ENCODE assay signal across 7 mouse cellular contexts in the genomic region with DNA sequence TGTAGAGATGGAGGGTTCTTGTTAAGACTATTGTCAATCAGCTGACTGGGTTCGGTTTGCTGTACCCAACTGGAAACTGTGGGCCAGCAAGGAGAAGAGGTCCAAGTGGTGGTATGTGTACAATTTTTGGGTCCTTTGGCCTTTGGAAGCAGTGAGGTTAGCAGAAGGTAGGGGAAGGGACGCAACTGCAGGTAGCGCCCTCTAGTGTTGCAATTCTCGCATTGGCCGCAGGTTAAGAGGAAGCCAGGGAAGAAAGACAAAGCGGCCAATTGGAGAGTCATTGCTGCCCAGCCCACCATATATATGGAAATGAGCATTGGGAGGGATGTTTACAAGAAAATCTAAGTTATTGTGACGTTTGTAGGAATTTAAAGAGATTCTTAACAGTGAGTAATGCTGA. TPM values are rescaled to one million over a fixed set of nuclear protein-coding genes. Genes with fewer than 3 reads are reported as not detected.
DNase-seq lines count a peak whose midpoint lies in the region; ATAC-seq and TF ChIP-seq lines count a peak whose summit lies in the region.

No protein-coding gene starts in this region.

- no peaks in the 10 kb centered on the region for H3K4me1 ChIP-seq in liver, embryonic 11.5 days (replicated peaks; ENCODE audit: control insufficient read depth, insufficient read depth, low read length)
- peaks cover 6% of the 10 kb centered on the region for H3K4me1 ChIP-seq in lung, adult 2 months (ENCODE audit: control insufficient read depth, insufficient read depth, low read length)

- H3K9me3 ChIP-seq in liver, embryonic 11.5 days (ENCODE audit: control insufficient read depth, low read length): no peaks in the 10 kb centered on the region

- DNase-seq in liver: peak; percentile 61
- DNase-seq in liver, embryonic 11.5 days (ENCODE audit: low spot score): no peak
- peak; percentile 91 for DNase-seq in R1 (ENCODE audit: low read depth, low spot score)
- DNase-seq in cerebellum, postnatal 25 days: peak; percentile 10 to 39
- peak; percentile 47 to 69 for DNase-seq in heart, postnatal 14 days
- DNase-seq in lung, adult 2 months: peak; percentile 53
- peak; percentile 4 for DNase-seq in spleen, adult 12 weeks (ENCODE audit: low spot score)

- H3K36me3 ChIP-seq in liver, embryonic 11.5 days (ENCODE audit: control insufficient read depth, insufficient read depth, low read length): no peaks in the 10 kb centered on the region

- no peak overlapping the region for H3K27ac ChIP-seq in liver, embryonic 11.5 days (ENCODE audit: low read depth, low read length)

- intact Hi-C loops in heart, postnatal 14 days (cut with DNase I): loop anchor here (5.0 kb wide), 2 partner anchors 60 to 195 kb away; no protein-coding TSS in a partner anchor

- H3K4me3 ChIP-seq in liver, embryonic 11.5 days (ENCODE audit: low read depth, low read length): no peak overlapping the region
- no peak overlapping the region for H3K4me3 ChIP-seq in lung, adult 2 months (replicated peaks; ENCODE audit: extremely low read depth, low read depth, low read length)

- TF ChIP-seq POLR2A in lung, adult 2 months (IDR thresholded peaks at IDR 0.05; ENCODE audit: borderline replicate concordance, extremely low read depth, low read depth, low read length): no peak

- 13% methylated on average over 7 of the region's 7 CpGs for WGBS in liver, embryonic 11.5 days
- 39% methylated on average over 7 of the region's 7 CpGs for WGBS in lung, adult 2 months

- no peaks in the 10 kb centered on the region for H3K27me3 ChIP-seq in liver, embryonic 11.5 days (replicated peaks; ENCODE audit: control insufficient read depth, insufficient read depth, low read length)

- H3K4me2 ChIP-seq in liver, embryonic 11.5 days: no peak overlapping the region

- TF ChIP-seq CTCF in lung, adult 2 months (IDR thresholded peaks at IDR 0.05; ENCODE audit: insufficient read depth, low read length): peak; percentile 89

- no peak for ATAC-seq in liver, embryonic 11.5 days (replicated peaks; ENCODE audit: low FRiP score)

- H3K9ac ChIP-seq in liver, embryonic 11.5 days (ENCODE audit: low read depth, low read length): no peak overlapping the region

RNA-seq across cellular contexts. Expression of gene Pak1ip1, which starts 23.2 kb away (rescaled TPM):
- polyA plus RNA-seq in liver, embryonic 11.5 days (2014; fragmentation: Nextera tagmentation; extraction: Ambion mirVana): 105 and 109 TPM in 2 replicates
- total RNA-seq in heart, postnatal 14 days (2021): 10 to 100 TPM; 25.4 to 25.8 TPM
- 33.4 and 36.1 TPM in 2 replicates for polyA plus RNA-seq in lung, adult 2 months (2012; rRNA removed)

RNA-seq across cellular contexts. Expression of gene Tmem14c, which starts 38.5 kb away (rescaled TPM):
- polyA plus RNA-seq in liver, embryonic 11.5 days (2014; fragmentation: Nextera tagmentation; extraction: Ambion mirVana): 954 and 957 TPM in 2 replicates
- total RNA-seq in heart, postnatal 14 days (2021): 100 to 1,000 TPM; 175 to 198 TPM
- polyA plus RNA-seq in lung, adult 2 months (2012; rRNA removed): 66.5 and 83.5 TPM in 2 replicates

Comparison
In these comparisons a context has a peak if more than half of its experiments do, and no peak if none do; other contexts are left out.
1. RNA of gene Tmem14c, which starts 38.5 kb away (polyA plus RNA-seq): 954 to 957 TPM in liver, embryonic 11.5 days; 66.5 to 83.5 TPM in lung, adult 2 months; every median in the first group is over 10 times any median in the second.